Mouse (Mus musculus): ENCODE results near the gene Dbndd2. TPM values are rescaled to one million over a fixed set of nuclear protein-coding genes. Genes with fewer than 3 reads are reported as not detected.

Dbndd2 gene
- polyA plus RNA-seq, 1 experiment from 2014 or later, result 16.4 TPM

- H3K4me3 ChIP-seq (ENCODE audit: low read length), result no peak overlapping the region
- no peaks in the 10 kb centered on the region for H3K36me3 ChIP-seq (ENCODE audit: control insufficient read depth, insufficient read depth, low read length)
- peak overlapping the region; percentile 33; the same call in 1 of the 2 replicates for H3K9ac ChIP-seq (ENCODE audit: low read depth, low read length)
- no peaks in the 10 kb centered on the region for H3K9me3 ChIP-seq (ENCODE audit: control insufficient read depth, low read length)
- no peaks in the 10 kb centered on the region for H3K27me3 ChIP-seq (replicated peaks; ENCODE audit: control insufficient read depth, insufficient read depth, low read length)
- peak overlapping the region; percentile 88 for H3K27ac ChIP-seq (ENCODE audit: low read length)
- peak overlapping the region; percentile 22; the same call in 1 of the 2 replicates for H3K4me2 ChIP-seq (ENCODE audit: low read depth, low read length)
- peak; percentile 0; the same call in 1 of the 2 replicates for ATAC-seq
- H3K4me1 ChIP-seq (ENCODE audit: control insufficient read depth, insufficient read depth, low read length), result peaks cover 35% of the 10 kb centered on the region
- WGBS, result 61% methylated on average over 8 of the region's 8 CpGs
These were observed 27.4 kb upstream of the Dbndd2 start for GRCm38 (mm10) chr2:164458535-164458934.

GRCm38 (mm10) chr2:164460745-164461551 is 25.0 kb upstream of the Dbndd2 start, which contains the start of gene Gm20458:
Gene Gm20458, plus strand, starts transcription at chr2:164460967.
- H3K4me1 ChIP-seq (ENCODE audit: control insufficient read depth, insufficient read depth, low read length), result peaks cover 17% of the 10 kb centered on the region
- H3K9ac ChIP-seq (ENCODE audit: low read depth, low read length), result peak within 1 kb of the TSS; percentile 85
- no peaks in the 10 kb centered on the region for H3K9me3 ChIP-seq (ENCODE audit: control insufficient read depth, low read length)
- peak within 1 kb of the TSS; percentile 77 for H3K27ac ChIP-seq (ENCODE audit: low read length)
- H3K4me3 ChIP-seq (ENCODE audit: low read length), result peak within 1 kb of the TSS; percentile 95
- peak; percentile 93 for ATAC-seq
- no peaks in the 10 kb centered on the region for H3K27me3 ChIP-seq (replicated peaks; ENCODE audit: control insufficient read depth, insufficient read depth, low read length)
- peak within 1 kb of the TSS; percentile 65 for H3K4me2 ChIP-seq (ENCODE audit: low read depth, low read length)
- peaks cover 5% of the 10 kb centered on the region for H3K36me3 ChIP-seq (ENCODE audit: control insufficient read depth, insufficient read depth, low read length)
- WGBS, result under 1% methylated on average over 67 of the region's 79 CpGs

DNA sequence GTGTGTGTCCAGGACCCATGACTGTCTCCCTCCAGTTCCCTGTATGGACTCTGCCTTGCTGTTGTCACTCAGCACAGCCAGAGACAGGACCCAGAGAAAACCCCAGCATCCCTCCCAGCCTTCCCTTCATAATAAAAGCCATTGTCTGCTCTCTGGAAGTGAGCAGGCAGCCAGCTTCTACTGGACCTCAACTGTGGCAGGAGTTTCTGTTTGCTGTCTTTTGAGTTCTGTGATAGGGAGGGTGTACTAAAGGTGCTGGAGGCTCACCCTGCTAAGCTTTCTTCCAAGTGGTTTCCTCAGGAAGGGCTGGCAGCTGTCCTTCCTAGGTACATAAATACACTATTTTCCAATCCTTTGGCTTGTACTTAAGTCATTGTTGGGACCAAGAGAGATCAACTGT is 20.7 kb upstream of the Dbndd2 start:
- Histone ChIP-seq H3K4me3 (ENCODE audit: low read length) (no peak overlapping the region), H3K4me2 (ENCODE audit: low read depth, low read length) (no peak overlapping the region), H3K4me1 (ENCODE audit: control insufficient read depth, insufficient read depth, low read length) (peaks cover 5% of the 10 kb centered on the region; the same call in 1 of the 2 replicates), H3K9ac (ENCODE audit: low read depth, low read length) (no peak overlapping the region), H3K27ac (ENCODE audit: low read length) (no peak overlapping the region), H3K36me3 (ENCODE audit: control insufficient read depth, insufficient read depth, low read length) (peaks cover 5% of the 10 kb centered on the region), H3K27me3 (replicated peaks; ENCODE audit: control insufficient read depth, insufficient read depth, low read length) (no peaks in the 10 kb centered on the region), H3K9me3 (ENCODE audit: control insufficient read depth, low read length) (no peaks in the 10 kb centered on the region)
- no peak for ATAC-seq

DNA sequence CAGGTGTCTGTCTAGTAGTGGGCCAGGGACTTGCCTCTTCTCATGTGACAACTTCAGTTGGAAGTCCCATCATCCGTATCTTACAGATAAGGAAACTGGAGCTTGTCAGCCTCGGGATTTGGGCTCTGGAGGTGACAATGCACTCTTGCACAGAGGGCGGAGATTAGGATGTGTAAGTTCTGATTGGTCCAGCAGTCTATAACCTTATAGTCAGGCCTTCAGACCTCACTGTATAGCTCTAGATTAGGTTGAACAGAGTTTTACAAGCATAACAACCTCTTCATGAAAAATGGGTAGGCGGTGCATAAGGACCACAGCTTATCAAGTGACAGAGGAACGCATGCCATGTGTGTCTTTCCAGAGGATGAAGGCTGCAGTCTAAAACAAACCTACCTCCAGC is 19.1 kb upstream of the Dbndd2 start:
- Histone ChIP-seq H3K27ac (ENCODE audit: low read length) (no peak overlapping the region), H3K27me3 (replicated peaks; ENCODE audit: control insufficient read depth, insufficient read depth, low read length) (no peaks in the 10 kb centered on the region), H3K4me2 (ENCODE audit: low read depth, low read length) (no peak overlapping the region), H3K9ac (ENCODE audit: low read depth, low read length) (no peak overlapping the region), H3K4me1 (ENCODE audit: control insufficient read depth, insufficient read depth, low read length) (peaks cover 3% of the 10 kb centered on the region; the same call in 1 of the 2 replicates), H3K4me3 (ENCODE audit: low read length) (no peak overlapping the region), H3K36me3 (ENCODE audit: control insufficient read depth, insufficient read depth, low read length) (peaks cover 5% of the 10 kb centered on the region), H3K9me3 (ENCODE audit: control insufficient read depth, low read length) (no peaks in the 10 kb centered on the region)
- 81% methylated on average over 5 of the region's 5 CpGs for WGBS
- no peak for ATAC-seq

GRCm38 (mm10) chr2:164470254-164470653 is 15.7 kb upstream of the Dbndd2 start:
- no peaks in the 10 kb centered on the region for H3K4me1 ChIP-seq (ENCODE audit: control insufficient read depth, insufficient read depth, low read length)
- no peak overlapping the region for H3K4me3 ChIP-seq (ENCODE audit: low read length)
- H3K27ac ChIP-seq (ENCODE audit: low read length), result no peak overlapping the region
- 27% methylated on average over 10 of the region's 10 CpGs for WGBS
- no peaks in the 10 kb centered on the region for H3K36me3 ChIP-seq (ENCODE audit: control insufficient read depth, insufficient read depth, low read length)
- H3K9me3 ChIP-seq (ENCODE audit: control insufficient read depth, low read length), result no peaks in the 10 kb centered on the region
- 0 out of 2 replicates have a peak, but pooled peaks have one; percentile 52 for ATAC-seq
- H3K4me2 ChIP-seq (ENCODE audit: low read depth, low read length), result no peak overlapping the region
- no peak overlapping the region for H3K9ac ChIP-seq (ENCODE audit: low read depth, low read length)
- no peaks in the 10 kb centered on the region for H3K27me3 ChIP-seq (replicated peaks; ENCODE audit: control insufficient read depth, insufficient read depth, low read length)

GRCm38 (mm10) chr2:164473624-164474023 is 12.3 kb upstream of the Dbndd2 start, which contains the start of gene Trp53tg5:
Gene Trp53tg5, minus strand, starts transcription at chr2:164473724.
- Histone ChIP-seq H3K36me3 (ENCODE audit: control insufficient read depth, insufficient read depth, low read length) (no peaks in the 10 kb centered on the region), H3K4me2 (ENCODE audit: low read depth, low read length) (no peak within 1 kb of the TSS), H3K9me3 (ENCODE audit: control insufficient read depth, low read length) (no peaks in the 10 kb centered on the region), H3K27ac (ENCODE audit: low read length) (no peak within 1 kb of the TSS), H3K9ac (ENCODE audit: low read depth, low read length) (no peak within 1 kb of the TSS), H3K4me3 (ENCODE audit: low read length) (no peak within 1 kb of the TSS), H3K27me3 (replicated peaks; ENCODE audit: control insufficient read depth, insufficient read depth, low read length) (no peaks in the 10 kb centered on the region), H3K4me1 (ENCODE audit: control insufficient read depth, insufficient read depth, low read length) (no peaks in the 10 kb centered on the region)
- no peak for ATAC-seq
- WGBS, result 84% methylated on average over 6 of the region's 6 CpGs

GRCm38 (mm10) chr2:164486258-164487114 is 580 bp downstream of the Dbndd2 start:
- Histone ChIP-seq H3K36me3 (ENCODE audit: control insufficient read depth, insufficient read depth, low read length) (no peaks in the 10 kb centered on the region), H3K27ac (ENCODE audit: low read length) (peak overlapping the region; percentile 6; the same call in 1 of the 2 replicates), H3K27me3 (replicated peaks; ENCODE audit: control insufficient read depth, insufficient read depth, low read length) (no peaks in the 10 kb centered on the region), H3K4me3 (ENCODE audit: low read length) (peak overlapping the region; percentile 88), H3K4me1 (ENCODE audit: control insufficient read depth, insufficient read depth, low read length) (peaks cover 11% of the 10 kb centered on the region), H3K4me2 (ENCODE audit: low read depth, low read length) (peak overlapping the region; percentile 99), H3K9ac (ENCODE audit: low read depth, low read length) (peak overlapping the region; percentile 83), H3K9me3 (ENCODE audit: control insufficient read depth, low read length) (no peaks in the 10 kb centered on the region)
- peak; percentile 84 for ATAC-seq
- WGBS, result under 1% methylated on average over 67 of the region's 90 CpGs

DNA sequence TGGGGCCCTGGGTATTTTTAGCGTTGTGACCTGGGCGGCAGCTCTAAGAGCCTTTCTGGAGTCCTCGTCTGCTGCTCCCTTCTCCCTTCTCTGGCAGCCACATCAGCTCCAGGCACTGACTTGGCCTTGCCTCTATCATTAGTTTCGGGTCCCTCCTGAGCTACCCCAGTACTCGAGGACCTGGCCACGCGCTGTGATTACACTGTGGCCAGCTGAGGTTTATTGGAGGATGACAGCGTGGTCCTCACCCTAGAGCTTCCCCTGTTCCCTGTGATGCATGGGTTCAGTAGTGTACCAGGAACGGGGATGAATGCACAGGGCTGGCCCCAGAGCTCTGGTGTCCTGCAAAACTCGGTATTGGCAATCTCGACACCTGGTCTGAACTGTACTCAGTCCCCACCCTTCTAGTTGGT is 1.2 kb downstream of the Dbndd2 start:
- peaks cover 11% of the 10 kb centered on the region for H3K4me1 ChIP-seq (ENCODE audit: control insufficient read depth, insufficient read depth, low read length)
- H3K9ac ChIP-seq (ENCODE audit: low read depth, low read length), result peak overlapping the region; percentile 83
- H3K4me2 ChIP-seq (ENCODE audit: low read depth, low read length), result peak overlapping the region; percentile 99
- no peaks in the 10 kb centered on the region for H3K9me3 ChIP-seq (ENCODE audit: control insufficient read depth, low read length)
- no peaks in the 10 kb centered on the region for H3K36me3 ChIP-seq (ENCODE audit: control insufficient read depth, insufficient read depth, low read length)
- H3K27ac ChIP-seq (ENCODE audit: low read length), result no peak overlapping the region
- H3K27me3 ChIP-seq (replicated peaks; ENCODE audit: control insufficient read depth, insufficient read depth, low read length), result no peaks in the 10 kb centered on the region
- 8% methylated on average over 11 of the region's 11 CpGs for WGBS
- peak overlapping the region; percentile 88 for H3K4me3 ChIP-seq (ENCODE audit: low read length)
- peak; percentile 34 for ATAC-seq

DNA sequence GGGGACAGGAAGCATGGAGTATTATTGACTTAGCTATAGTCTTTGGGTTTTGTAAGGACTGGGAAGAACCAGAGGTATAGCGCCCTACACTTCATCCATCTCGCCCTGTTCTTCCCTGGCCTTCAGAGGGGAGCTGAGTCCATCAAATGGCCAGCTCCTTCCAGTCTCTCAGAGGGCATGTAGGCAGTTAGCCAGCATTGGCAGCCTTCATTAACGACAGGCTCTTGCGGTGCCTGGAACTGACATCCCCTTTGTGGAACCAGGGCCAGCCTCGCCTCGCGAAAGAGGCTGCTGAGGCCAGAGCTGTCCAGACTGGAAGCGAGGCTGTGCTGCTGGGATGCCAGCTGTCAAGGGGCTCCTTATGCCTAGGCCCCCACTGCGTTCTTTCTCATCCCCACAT is 1.9 kb downstream of the Dbndd2 start:
- 73% methylated on average over 9 of the region's 9 CpGs for WGBS
- Histone ChIP-seq H3K36me3 (ENCODE audit: control insufficient read depth, insufficient read depth, low read length) (no peaks in the 10 kb centered on the region), H3K9me3 (ENCODE audit: control insufficient read depth, low read length) (no peaks in the 10 kb centered on the region), H3K4me2 (ENCODE audit: low read depth, low read length) (no peak overlapping the region; the same call in 1 of the 2 replicates), H3K27me3 (replicated peaks; ENCODE audit: control insufficient read depth, insufficient read depth, low read length) (no peaks in the 10 kb centered on the region), H3K4me1 (ENCODE audit: control insufficient read depth, insufficient read depth, low read length) (peaks cover 11% of the 10 kb centered on the region), H3K4me3 (ENCODE audit: low read length) (no peak overlapping the region), H3K27ac (ENCODE audit: low read length) (no peak overlapping the region), H3K9ac (ENCODE audit: low read depth, low read length) (no peak overlapping the region)
- no peak for ATAC-seq

Measured in intestine, embryonic 16.5 days (tissue).